Mouse (Mus musculus) layer of hippocampus, adult 9-11 months (tissue): ENCODE measurements around the gene Ifitm3.
"Not testable (repeated sequence)": the region's sequence is repeated elsewhere in the genome, so short reads cannot be mapped to it uniquely, and the experiment has no call there.

Experiments
- DNase-seq: peaks from one replicate; pipeline ENCODE4 v3.0.0; 2022

Gene Ifitm3

DNA sequence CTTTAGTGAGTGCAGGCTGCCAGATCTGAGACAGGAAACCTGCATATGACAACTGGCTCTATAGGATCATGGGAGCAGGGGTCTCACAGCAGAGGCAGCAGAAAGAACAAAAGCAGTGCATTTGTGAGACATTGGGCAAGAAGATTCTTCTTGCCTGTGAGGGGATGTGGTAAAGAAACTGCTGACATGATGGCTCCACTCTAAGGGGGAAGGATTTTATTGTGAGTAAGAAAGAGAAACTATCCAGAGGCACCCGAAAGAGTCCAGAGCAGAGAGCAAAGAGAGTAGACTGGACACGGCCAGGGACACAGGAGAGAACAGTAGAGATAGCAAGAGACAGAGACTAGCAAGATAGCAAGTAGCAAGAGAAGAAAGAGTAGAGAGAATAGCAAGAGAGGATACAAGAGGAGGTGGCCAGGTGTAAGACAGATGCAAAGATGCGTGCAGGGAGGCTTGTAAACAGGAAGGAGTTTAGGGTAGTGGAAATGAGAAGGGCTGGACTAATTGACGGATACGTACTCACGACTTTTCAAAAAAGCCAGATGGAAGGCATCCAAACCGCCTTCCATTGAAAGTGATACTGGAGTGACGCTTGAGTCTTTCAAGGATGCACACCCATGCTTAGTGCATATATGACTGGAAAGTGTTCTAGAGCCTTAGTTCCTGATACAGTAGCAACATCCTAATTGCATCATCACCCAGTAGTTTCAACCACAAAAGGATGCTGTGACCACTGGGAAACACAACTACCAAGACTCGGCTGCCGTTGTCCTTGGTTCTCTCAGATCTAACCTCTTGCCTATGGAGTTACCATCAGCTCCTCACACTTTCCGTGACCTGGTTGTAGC, 11.5 kb downstream of the Ifitm3 start:
- no peak for DNase-seq

DNA sequence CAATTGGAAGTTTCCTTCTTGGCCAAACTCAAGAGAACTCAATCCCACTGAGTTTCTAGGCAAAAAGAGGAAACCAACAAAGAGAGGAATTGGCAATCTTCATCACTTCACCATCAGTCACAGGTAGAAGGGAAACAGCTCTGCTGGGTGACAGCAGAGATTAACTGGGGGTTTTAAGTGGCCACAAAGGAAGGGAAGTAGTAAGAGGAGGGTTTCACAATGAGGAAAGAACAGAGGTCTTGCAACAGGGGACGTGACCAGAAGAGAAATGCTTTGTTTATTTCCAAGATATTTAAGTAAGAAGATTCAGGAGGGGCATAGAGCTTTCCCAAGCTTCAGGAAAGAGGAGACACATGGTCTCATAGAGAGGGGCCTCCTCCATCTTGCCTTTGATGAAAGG, 12.8 kb downstream of the Ifitm3 start:
- no peak for DNase-seq

DNA sequence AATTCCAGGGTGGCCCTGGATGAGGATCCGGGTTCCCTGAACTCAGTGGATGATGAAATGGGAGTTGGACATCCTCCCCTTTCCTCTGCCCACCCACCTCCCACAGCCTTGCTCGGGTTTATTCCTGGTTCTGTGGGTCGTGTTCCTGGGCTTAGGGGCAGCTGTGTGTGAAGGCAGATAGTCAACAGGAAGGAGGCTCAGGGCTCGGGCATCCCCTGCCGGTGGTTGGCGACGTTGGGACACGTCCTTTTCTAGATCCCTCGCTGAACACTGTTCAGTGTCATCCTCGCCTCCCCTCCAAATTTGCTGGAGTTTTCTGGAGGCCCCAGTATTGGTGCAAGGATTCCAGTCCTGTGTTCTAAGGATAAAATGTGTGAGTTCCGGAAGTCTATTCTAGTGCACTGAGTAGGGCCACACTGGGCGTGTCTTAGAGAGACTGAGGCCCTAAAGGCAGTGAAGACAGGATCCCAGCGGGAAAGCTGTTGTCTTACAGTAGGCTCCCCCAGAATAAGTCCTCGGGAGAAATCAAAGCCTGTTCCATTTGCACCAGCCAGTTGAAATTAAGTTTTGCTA, 19.4 kb downstream of the Ifitm3 start:
- no peak for DNase-seq

DNA sequence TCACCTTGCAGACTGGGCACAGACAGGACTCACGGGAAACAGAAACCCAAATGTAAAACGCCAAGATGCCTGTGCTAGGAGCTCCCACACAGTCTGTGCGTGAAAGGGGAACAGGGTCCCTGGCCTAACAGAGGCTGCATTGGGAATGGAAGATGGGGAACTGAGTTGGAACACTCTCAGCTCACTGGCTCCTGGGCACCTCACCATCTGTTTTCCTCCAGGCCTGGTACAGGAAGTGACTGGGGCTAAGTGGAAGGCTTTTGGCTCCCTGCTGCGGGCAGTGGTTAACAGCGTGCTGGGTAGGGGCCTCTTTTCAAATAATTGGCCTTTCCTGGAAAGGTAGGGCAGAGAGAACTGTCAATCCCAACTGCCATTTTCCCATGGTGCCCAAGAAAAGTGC, 19.9 kb downstream of the Ifitm3 start:
- no peak for DNase-seq

DNA sequence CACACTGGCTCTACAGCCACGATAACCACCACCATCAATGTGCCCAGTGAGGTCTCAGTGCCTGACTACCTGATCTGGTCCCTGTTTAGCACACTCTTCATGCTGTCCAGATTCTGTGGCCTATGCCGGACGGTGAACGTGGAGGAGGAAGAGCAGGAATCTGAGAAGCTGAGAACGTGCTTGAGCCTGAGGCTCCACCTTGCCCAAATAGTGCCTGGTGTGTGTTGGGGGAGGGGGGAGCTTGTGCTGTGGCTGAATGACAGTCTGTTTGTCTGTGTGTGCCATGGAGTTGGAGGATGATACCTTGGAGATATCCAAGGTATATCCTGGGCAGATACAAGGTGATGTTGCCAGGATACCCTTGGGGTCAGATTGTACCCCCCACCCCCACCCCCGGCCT, 20.4 kb downstream of the Ifitm3 start:
- no peak for DNase-seq

DNA sequence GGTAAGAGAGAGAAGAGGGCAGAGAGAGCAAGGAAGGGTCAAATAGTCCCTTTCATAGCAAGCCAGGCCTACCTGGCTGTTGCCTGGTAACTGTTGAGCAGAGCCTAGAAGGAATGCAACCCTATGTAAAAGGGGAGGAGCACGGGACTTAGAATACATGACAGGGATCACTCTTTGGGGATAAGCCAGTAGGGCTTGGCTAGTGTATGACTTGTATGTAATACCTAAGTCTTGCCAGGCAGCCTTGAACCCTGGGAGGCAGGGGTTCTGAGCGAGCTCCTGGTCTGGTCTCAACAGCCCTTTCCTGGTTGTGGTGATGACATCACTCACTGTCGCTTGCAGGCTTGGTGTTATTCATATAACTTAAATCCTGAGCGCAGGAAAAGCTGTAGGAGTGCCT, 21.5 kb downstream of the Ifitm3 start:
- DNase-seq = no peak

DNA sequence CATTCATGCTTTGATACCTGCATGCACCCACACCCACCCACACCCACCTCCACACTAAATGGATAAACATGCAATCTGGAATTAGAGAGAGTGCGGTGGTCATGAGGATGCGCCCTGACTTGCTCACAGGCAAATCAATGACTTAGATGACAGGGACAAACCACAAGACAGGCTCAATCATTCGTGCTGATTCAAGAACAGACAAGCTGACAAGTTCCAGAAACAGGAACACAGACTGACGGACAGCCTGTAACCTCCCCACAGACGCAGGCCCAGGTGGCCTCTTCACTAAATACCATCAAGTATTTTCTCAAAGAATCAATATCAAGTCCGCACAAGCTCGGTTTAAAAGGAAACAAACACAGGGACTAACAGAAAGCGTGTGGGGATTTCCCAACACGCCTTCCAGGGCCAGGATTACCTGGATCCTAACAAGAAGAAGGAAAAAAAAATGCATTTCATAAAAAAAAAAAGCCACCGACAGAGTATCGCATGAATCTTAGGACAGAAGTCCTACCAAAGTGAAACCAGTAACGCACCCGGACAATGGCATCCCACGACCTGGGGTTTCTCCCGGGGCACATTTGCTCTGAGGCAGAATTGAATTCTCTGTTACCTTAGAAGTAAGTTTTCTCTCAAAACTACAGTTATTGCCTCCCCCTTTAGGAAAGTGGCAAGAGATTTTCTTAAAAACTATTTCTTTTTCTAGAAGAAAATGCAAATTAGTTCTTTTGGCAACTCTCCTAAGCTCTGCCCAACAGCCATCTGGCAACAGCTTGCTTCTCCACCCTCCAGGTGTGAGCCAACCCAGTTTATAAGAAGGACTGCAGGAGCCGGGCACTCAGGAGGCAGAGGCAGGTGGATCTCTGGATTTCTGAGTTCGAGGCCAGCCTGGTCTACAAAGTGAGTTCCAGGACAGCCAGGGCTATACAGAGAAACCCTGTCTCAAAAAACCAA, 23.1 kb downstream of the Ifitm3 start:
- no peak for DNase-seq

DNA sequence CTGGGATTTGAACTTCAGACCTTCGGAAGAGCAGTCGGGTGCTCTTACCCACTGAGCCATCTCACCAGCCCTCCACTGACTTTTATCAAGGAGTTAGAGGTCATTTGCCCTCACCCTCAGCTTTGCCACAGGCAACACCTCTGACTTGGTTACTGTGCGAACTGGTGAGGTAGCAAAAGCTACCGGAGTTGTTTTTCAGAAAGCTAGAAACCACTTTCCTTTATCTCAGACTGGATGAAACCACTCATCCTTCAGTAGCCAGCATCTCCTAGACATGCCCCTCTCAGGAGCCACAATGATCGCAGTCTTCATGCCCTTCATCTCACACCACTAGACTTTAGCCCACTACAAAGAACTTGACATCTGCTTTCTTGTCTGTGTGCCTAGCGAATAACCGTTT, 27.6 kb downstream of the Ifitm3 start:
- no peak for DNase-seq

DNA sequence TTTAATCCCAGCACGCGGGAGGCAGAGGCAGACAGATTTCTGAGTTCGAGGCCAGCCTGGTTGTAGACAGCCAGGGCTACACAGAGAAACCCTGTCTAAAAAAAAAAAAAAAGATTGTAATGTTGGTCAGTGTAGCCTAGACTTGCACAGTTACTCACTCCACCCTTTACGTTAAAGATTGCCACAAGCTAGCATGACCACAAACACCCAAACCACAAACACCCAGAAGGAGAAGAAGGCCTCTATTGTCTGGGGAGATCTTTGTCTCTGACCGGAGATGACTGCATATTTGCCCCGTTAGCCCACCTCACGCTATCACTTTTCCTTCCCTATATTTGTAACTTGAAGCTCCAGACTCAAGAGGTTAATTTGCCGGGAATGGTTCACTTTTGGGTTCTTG, 28.9 kb downstream of the Ifitm3 start:
- DNase-seq = no peak

DNA sequence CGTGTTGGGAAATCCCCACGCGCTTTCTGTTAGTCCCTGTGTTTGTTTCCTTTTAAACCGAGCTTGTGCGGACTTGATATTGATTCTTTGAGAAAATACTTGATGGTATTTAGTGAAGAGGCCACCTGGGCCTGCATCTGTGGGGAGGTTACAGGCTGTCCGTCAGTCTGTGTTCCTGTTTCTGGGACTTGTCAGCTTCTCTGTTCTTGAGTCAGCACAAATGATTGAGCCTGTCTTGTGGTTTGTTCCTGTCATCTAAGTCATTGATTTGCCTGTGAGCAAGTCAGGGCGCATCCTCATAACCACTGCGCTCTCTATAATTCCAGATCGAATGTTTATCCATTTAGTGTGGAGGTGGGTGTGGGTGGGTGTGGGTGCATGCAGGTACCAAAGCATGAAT, 33.9 kb downstream of the Ifitm3 start:
- not testable (repeated sequence) for DNase-seq

DNA sequence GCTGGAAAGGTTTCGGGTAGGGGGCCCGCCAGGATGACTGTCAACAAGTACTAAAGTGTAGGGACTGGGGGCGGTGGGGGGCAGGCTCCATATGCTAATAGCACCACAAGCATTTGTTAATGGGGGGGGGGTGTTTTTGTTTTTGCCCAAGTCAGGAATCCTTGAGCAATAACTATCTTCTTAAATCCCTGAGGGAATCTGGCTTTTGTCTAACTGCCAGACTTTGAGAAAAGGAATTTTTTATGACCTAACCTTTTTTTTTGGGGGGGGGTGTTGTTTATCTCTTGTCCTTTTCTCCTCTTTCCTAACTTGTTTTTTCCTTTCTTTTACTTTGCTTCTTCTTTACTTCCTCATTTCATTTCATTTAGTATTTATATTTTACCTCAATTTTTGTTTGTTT, 35.1 kb downstream of the Ifitm3 start:
- DNase-seq = no peak

DNA sequence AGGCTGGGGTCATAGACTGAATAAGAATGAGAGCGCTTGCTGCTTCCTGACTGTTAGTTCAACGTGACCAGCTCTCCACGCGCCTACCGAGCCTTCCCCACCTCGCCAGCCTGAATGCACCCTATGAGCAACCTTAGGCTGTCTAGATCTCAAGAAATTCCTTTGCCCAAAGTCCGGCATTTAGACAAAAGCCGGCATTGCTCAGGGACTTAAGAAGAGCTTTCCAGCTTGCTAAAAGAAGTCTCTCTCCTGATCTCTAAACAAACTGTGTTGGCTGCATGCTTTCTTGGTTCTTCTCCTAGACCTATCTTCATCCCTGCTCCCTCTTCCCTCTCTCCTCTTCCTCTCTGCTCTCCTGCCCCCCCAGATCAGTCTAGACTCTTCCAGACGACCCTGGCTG, 35.6 kb downstream of the Ifitm3 start:
- DNase-seq = no peak

DNA sequence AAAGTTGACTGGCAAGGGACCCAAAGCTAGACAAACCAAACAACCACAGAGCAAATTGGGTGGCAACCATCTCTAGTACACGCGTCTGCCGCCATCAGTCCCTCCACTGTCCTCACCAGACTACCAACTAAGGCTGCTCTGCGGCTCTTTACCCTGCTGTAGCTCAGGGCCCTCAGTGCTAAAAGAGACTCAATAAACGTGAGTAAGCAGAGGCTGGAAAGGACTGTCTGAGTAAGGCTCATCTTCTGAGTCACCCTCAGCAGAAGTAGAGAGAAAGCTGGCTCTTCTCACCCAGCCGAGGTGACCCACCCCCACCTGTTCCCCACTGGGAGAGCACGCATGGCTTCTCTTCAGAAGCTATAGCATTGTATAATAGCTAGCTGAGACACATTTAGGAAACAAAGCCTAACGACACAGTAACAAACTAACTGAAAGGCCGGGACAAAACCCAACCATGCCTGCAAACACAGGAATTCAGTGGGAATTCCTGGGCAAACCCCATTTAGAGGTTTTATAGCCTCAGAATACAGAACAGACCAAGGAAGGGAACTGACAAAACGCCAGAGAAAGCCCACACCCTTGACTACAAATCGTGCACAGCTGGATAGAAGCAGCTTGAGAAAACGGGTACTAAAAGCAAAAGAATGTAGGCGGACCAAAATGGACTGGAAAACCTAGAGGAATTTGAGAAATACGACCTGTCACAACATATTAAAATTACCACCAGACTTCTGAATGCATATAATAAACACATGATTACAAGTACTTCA, 37.0 kb downstream of the Ifitm3 start:
- DNase-seq = no peak

DNA sequence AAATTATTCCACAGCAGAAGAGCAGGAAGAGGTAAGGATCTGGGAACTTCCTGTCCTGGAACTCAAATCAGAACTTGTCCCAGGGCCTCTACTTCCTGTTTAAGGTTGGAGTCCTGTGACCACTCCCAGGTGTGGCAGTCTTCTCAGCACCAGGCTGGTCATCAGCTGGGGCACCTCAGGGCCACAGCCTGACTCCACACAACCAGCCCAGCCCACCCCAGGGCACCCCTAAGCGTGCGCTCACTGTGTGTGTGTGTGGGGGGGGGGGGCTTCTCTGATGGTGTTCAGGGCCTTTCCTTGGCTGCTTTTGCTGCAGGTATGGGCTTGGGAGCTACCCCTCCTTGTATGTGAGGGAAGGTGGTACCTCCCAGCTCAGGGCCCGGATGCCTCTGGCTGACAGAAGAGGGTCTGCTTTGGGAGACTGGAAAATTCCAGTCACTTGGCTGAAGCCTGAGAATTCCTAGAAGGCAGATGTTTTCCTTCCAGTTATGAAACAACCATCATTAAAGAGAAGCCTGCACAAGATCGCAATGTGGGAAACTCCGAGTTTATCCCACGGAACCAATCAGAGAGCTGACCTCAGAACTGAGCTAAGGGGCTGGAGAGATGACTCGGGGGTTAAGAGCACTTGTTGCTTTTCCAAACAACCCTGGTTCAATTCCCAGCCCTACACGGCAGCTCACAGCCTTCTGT, 38.9 kb downstream of the Ifitm3 start:
- DNase-seq = no peak

DNA sequence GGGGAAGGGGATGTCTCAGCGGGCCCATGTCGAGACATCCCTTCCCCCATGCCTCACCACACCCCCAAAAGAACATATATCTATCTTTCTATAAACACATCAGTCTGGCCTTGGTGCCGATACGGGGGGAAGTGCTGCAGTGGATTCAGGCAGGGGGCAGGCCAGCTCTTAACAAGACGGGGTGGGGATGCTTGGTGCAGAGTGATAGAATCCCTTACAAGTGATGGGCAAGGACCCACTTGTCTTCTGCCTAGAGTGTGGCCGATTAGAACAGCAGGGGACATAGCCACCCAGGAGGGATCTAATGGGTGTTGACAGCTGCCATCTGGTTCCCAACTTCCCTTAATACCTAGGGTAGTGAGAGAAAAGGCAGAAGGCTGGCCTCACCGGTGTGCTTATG, 39.6 kb downstream of the Ifitm3 start:
- DNase-seq = no peak

DNA sequence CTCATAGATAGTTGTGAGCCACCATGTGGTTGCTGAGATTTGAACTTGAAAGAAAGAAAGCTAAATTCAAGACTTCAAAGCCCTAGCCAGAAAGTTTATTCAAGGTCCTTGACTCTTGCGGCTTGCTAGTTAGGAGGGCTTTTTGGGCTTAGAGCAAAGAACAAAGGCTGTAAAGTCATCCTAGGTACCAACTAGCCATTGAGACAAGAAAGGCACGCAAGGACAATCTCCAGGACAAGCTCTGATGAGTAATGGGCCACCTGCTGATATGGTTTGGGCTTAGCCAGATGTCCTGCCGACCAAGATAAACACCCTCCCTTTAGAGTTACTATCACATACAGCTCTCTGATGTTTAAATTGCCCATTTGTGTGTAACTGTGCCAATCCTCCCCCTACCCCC, 41.9 kb downstream of the Ifitm3 start:
- not testable (repeated sequence) for DNase-seq

DNA sequence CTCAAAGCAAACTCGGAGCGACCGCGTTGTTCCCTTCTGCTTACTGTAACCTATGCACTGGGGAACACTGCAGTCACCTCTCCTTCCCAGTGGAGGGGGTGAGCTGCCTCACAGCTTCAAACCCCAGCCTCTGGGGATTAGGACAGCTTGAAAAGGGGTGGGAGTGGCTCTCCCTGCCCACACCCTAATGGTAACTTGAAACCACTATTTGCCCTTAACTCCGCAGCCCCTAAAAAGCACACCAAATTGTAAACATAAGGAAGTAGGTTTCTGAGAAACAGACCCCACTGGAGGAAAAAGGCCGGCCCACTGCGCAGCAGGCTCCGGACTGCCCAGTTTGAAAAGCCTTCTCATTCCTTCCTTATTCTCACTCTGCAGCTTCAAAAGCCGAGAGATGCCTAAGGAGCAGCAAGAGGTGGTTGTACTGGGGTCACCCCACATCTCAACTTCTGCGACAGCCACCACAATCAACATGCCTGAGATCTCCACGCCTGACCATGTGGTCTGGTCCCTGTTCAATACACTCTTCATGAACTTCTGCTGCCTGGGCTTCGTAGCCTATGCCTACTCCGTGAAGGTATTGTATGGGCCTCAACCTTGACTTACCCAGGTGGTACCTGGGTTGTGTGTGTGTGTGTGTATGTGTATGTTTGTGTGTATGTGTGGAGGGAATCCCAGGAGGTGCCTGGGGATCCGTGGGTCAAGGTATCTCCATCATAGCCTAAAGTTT, 42.5 kb downstream of the Ifitm3 start:
- no peak for DNase-seq

DNA sequence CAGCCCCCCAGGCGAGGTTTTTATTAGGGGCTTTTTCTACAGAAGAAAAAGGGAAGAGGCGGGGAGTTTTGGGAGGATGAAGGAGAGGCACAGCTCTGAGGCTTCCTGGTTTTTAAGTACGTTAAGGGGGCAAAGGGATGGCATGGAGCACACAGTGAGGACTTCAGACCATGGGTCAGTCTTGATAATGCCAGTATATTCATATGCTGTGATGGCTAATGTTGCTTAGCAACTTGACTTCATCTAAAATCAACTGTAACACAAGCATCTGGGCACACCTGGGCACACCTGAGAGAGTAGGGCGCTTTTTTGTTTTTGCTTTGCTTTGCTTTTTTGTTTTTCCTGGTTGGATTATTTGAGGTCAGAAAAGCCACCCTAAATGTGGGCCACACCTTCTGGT, 43.6 kb downstream of the Ifitm3 start, which contains the start of gene Ifitm1:
Gene Ifitm1 (plus strand): TSS at position 301 of the 400 bp plus-strand sequence.
- DNase-seq = no peak

DNA sequence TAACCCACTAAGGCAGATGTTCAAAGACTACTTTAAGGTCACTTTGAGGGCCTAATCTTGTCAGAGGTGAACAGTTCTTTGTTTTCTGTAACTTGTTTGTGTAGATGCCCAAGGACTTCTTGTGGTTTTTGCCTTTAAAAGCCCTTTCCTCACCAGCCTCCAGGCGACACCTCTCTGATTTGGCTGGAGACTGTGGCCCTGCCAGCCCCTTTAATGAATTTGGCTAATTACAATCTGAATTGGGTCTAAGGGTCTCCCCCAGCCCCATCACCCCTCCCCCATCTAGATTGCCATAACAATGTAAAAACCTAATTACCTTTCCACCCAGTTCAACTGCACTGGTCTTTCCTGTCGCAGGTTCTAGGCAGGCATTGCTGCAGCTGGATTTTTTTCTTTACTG, 47.8 kb downstream of the Ifitm3 start:
- DNase-seq = no peak

DNA sequence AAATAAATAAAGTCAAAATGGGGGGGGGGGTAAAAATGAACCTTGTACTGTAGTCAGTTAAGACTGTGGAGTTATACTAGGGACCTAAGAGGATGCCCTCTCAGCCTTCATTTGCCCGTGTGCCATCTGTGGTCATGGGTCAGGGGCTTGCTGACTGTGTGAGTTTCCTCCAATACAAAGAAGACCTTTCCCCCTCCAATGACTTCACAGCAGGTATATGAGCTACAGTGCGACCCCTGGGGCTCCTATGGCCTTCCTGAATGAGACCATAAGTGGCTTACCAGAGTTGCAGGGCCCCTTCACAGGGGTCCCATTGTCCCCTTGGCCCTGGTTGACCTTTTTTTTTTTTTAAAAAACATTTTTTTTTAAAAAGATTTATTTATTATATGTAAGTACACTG, 49.2 kb downstream of the Ifitm3 start:
- no peak for DNase-seq

DNA sequence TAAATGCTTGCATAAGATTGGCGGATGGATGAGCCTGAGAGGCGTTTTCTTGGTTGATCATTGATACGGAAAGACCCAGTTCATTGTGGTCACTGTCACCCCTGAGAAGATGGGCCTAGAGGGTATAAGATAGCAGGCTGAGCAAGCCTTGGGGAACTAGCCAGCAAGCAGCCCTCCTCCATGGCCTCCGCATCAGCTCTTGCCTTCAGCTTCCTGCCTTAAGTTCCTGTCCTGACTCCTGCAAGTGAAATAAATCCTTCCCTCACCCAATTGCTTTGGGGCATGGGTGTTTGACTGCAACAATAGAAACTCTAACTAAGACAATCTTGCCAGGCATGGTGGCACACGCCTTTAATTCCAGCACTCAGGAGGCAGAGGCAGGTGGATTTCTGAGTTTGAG, 50.5 kb downstream of the Ifitm3 start:
- no peak for DNase-seq
